Mouse (Mus musculus): ENCODE measurements around the gene Cldn19. TPM values are rescaled to one million over a fixed set of nuclear protein-coding genes. Genes with fewer than 3 reads are reported as not detected.

The Cldn19 gene
- polyA plus RNA-seq, 1 experiment from 2014 or later, result 22.4 TPM

DNA sequence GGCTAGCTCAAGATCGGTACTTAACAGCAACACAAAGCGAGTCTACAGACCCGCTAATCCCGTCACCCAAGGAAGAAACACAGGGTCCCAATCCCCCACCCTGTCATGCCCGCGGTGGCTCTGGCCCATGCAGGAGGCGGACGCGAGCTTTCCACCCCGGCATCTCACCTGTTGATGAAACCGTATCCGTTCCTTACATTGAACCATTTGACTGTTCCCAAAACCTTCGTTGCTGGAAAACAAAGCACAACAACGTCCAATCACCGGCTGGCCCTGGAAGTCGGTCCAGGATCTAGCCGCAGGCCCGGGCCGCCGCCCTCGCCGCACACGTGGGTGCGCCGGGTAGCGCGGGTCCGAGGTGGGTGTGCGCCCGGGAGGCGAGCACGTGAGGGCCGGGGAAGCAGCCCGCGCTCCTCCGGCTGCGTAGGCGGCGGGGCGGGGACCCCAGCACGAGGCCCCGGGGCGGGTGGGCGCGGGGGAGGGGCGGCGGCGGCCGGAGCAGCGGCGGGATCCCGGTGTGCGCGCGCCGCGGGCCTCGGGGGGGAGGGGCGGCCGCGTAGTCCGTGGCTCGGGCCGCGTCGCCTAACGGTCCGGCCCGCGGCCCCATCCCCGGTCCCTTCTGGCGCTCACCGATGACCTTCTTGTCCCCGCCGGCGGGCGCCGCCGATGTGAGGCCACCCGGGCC lies 38.5 kb downstream of the Cldn19 start:
- H3K9ac ChIP-seq (replicated peaks; ENCODE audit: low read length), result peak overlapping the region; percentile 94
- under 1% methylated on average over 62 of the region's 80 CpGs for WGBS
- peaks cover 32% of the 10 kb centered on the region for H3K4me1 ChIP-seq (ENCODE audit: insufficient read depth, low read length)
- H3K27ac ChIP-seq (ENCODE audit: low read length), result peak overlapping the region; percentile 82
- peak overlapping the region; percentile 99 for H3K4me3 ChIP-seq (ENCODE audit: low read length)
- H3K9me3 ChIP-seq (ENCODE audit: low read length), result no peaks in the 10 kb centered on the region
- H3K27me3 ChIP-seq (ENCODE audit: insufficient read depth, low read length), result no peaks in the 10 kb centered on the region
- peak; percentile 36; the same call in 1 of the 2 replicates for ATAC-seq (ENCODE audit: low FRiP score, low TSS enrichment)
- peak overlapping the region; percentile 87 for H3K4me2 ChIP-seq (replicated peaks; ENCODE audit: low read depth, low read length)
- H3K36me3 ChIP-seq (ENCODE audit: insufficient read depth, low read length), result peaks cover 4% of the 10 kb centered on the region; the same call in 1 of the 2 replicates

DNA sequence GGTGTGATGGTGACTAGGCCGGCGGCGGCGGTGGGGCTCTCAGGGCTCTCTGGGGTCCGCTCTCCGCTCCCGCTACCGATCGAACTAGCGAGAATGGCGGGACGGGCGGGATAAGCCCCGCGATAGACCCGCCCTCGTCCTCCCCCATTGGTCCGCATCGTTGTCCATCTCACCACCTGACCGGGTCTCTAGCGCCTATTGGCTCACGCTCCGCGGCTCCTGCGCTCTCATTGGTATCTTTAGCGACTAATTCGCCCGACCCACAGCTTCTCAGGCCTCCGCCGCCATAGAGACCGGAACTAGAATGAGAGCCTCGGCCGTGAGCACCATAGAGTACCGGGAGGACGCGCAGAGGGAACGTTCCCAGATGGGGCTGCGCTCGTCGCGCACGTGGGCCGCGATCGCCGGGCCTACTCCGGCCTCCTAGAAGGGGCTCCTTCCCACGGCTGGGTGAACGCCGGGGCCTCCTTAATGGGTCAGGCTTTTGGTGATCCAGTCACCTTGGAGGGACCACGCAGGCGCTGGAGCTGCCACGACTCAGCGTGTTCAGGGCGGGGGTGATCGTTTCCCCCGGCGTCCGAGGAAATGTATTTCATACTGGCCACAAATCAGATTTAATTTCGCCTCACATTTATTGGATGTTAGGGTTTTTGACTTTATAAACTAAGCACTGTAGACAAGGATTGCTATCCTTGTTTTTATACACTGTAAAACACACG lies 39.4 kb downstream of the Cldn19 start, which contains the start of gene Ybx1:
TSS of gene Ybx1 (minus strand) at position 190 of the 719 bp plus-strand sequence.
- WGBS, result under 1% methylated on average over 51 of the region's 61 CpGs
- H3K27me3 ChIP-seq (ENCODE audit: insufficient read depth, low read length), result no peaks in the 10 kb centered on the region
- peak within 1 kb of the TSS; percentile 87 for H3K4me2 ChIP-seq (replicated peaks; ENCODE audit: low read depth, low read length)
- peaks cover 27% of the 10 kb centered on the region for H3K4me1 ChIP-seq (ENCODE audit: insufficient read depth, low read length)
- H3K9ac ChIP-seq (replicated peaks; ENCODE audit: low read length), result peak within 1 kb of the TSS; percentile 94
- peak within 1 kb of the TSS; percentile 91 for H3K27ac ChIP-seq (ENCODE audit: low read length)
- peak; percentile 100 for ATAC-seq (ENCODE audit: low FRiP score, low TSS enrichment)
- H3K4me3 ChIP-seq (ENCODE audit: low read length), result peak within 1 kb of the TSS; percentile 99
- H3K9me3 ChIP-seq (ENCODE audit: low read length), result no peaks in the 10 kb centered on the region
- H3K36me3 ChIP-seq (ENCODE audit: insufficient read depth, low read length), result peaks cover 4% of the 10 kb centered on the region; the same call in 1 of the 2 replicates

DNA sequence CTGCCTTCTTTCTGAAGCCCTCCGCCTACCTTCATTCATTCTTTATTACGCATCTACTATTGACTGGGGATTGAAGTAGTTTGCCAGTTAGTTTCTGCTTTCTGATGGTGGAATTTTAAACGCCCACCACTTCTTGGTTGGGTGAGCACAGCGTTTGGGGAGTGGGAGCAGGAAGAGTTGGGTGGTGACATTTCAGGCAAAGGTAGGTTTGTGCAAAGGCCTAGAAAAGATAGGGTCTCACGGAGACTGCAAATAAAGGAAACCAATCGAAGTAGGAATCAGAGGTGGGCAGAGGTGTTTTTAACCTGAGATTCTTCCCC lies 39.9 kb downstream of the Cldn19 start:
- Histone ChIP-seq H3K4me2 (replicated peaks; ENCODE audit: low read depth, low read length) (peak overlapping the region; percentile 72), H3K4me1 (ENCODE audit: insufficient read depth, low read length) (peaks cover 24% of the 10 kb centered on the region), H3K9me3 (ENCODE audit: low read length) (no peaks in the 10 kb centered on the region), H3K27me3 (ENCODE audit: insufficient read depth, low read length) (no peaks in the 10 kb centered on the region), H3K9ac (replicated peaks; ENCODE audit: low read length) (peak overlapping the region; percentile 80), H3K4me3 (ENCODE audit: low read length) (peak overlapping the region; percentile 99), H3K36me3 (ENCODE audit: insufficient read depth, low read length) (peaks cover 4% of the 10 kb centered on the region; the same call in 1 of the 2 replicates), H3K27ac (ENCODE audit: low read length) (peak overlapping the region; percentile 91)
- no peak for ATAC-seq (ENCODE audit: low FRiP score, low TSS enrichment)
- 5% methylated on average over 6 of the region's 6 CpGs for WGBS

DNA sequence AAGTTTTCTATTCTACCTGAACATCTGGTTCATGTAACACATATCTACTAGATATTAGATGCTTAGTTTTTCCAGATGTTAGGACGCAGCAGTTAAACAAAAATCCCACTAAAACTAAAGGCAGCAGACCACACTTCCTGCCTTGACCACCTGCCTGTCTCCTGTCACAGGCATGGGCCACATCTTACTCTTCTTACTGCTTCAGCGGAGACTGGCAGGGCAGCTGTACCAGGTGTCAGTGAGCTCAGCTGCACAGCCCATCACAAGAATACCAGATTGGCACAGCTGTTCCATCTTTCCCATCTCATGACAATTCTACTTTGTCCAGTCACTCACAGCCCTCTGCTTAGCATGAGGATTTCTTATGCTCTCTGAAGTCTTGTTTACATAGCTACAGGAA lies 42.1 kb downstream of the Cldn19 start:
- no peak overlapping the region for H3K4me2 ChIP-seq (replicated peaks; ENCODE audit: low read depth, low read length)
- H3K9ac ChIP-seq (replicated peaks; ENCODE audit: low read length), result no peak overlapping the region
- no peaks in the 10 kb centered on the region for H3K9me3 ChIP-seq (ENCODE audit: low read length)
- H3K27me3 ChIP-seq (ENCODE audit: insufficient read depth, low read length), result no peaks in the 10 kb centered on the region
- no peak overlapping the region for H3K27ac ChIP-seq (ENCODE audit: low read length)
- no peaks in the 10 kb centered on the region for H3K36me3 ChIP-seq (ENCODE audit: insufficient read depth, low read length)
- ATAC-seq (ENCODE audit: low FRiP score, low TSS enrichment), result no peak
- H3K4me1 ChIP-seq (ENCODE audit: insufficient read depth, low read length), result peaks cover 10% of the 10 kb centered on the region
- no peak overlapping the region for H3K4me3 ChIP-seq (ENCODE audit: low read length)
- WGBS, result 41% methylated on average over 2 of the region's 2 CpGs

DNA sequence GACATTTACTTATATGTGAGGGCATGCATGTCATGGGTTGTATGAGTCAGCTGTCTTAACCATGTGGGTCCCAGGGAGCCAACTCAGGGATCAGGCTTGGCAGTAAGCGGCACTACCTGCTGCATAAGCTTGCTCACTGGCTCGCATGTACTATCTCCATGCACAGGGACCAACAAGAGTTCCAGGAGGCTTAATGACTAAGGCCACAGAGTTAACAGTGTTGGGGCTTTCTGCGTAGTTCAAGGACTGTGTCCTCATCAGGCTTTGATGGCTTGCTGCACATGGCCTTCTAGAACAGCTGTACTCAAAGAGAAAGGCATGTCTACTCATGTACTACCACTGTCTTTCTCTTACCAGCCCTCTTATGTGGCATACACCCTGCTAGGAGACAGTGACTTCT lies 45.5 kb downstream of the Cldn19 start:
- H3K27me3 ChIP-seq (ENCODE audit: insufficient read depth, low read length), result no peaks in the 10 kb centered on the region
- H3K36me3 ChIP-seq (ENCODE audit: insufficient read depth, low read length), result no peaks in the 10 kb centered on the region
- H3K9ac ChIP-seq (replicated peaks; ENCODE audit: low read length), result no peak overlapping the region
- no peak for ATAC-seq (ENCODE audit: low FRiP score, low TSS enrichment)
- no peak overlapping the region for H3K27ac ChIP-seq (ENCODE audit: low read length)
- 91% methylated on average over 3 of the region's 3 CpGs for WGBS
- H3K4me2 ChIP-seq (replicated peaks; ENCODE audit: low read depth, low read length), result no peak overlapping the region
- no peaks in the 10 kb centered on the region for H3K4me1 ChIP-seq (ENCODE audit: insufficient read depth, low read length)
- no peak overlapping the region for H3K4me3 ChIP-seq (ENCODE audit: low read length)
- H3K9me3 ChIP-seq (ENCODE audit: low read length), result no peaks in the 10 kb centered on the region

DNA sequence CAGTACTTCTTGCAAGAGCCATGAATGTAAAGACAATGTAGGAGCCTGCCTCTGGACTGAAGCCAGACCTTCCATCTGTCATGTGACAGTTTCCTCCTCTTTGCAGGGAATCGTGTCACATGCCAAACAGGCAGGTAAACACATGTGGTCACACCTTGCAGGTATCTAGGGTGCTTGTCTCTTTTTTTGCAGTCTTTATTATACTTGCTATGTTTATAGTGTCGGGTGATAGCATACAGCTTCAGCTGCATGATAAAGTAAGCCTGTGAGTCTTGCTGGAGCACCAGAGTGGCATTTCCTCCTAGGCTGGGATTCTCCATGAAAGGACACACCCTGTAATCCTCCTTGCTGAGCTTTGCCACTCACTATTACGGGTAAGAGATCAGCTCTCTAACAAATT lies 46.6 kb downstream of the Cldn19 start:
- Histone ChIP-seq H3K27ac (ENCODE audit: low read length) (no peak overlapping the region), H3K9ac (replicated peaks; ENCODE audit: low read length) (no peak overlapping the region), H3K4me2 (replicated peaks; ENCODE audit: low read depth, low read length) (no peak overlapping the region), H3K9me3 (ENCODE audit: low read length) (no peaks in the 10 kb centered on the region), H3K4me3 (ENCODE audit: low read length) (no peak overlapping the region), H3K27me3 (ENCODE audit: insufficient read depth, low read length) (no peaks in the 10 kb centered on the region), H3K4me1 (ENCODE audit: insufficient read depth, low read length) (no peaks in the 10 kb centered on the region), H3K36me3 (ENCODE audit: insufficient read depth, low read length) (no peaks in the 10 kb centered on the region)
- 90% methylated on average over 3 of the region's 3 CpGs for WGBS
- ATAC-seq (ENCODE audit: low FRiP score, low TSS enrichment), result no peak

DNA sequence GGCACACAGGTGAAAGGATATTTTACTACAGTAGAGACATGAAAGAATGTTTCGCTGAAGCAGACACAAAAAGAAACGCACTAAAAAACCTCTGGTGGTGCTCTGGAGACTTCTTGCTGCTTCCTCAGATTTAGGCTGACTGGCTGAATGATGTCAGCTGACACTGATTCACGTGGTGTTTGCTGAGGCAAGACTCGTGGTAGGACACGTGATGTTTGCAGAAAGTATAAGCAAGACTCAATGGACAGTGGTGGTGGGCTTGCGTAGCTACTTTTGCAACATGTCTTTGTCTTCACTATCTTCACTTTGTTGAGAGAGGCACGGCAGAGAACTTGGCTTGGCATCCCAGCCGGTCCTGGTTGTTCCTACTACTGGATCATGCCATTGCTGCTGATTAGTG lies 48.1 kb downstream of the Cldn19 start:
- no peaks in the 10 kb centered on the region for H3K9me3 ChIP-seq (ENCODE audit: low read length)
- 90% methylated on average over 8 of the region's 8 CpGs for WGBS
- H3K27ac ChIP-seq (ENCODE audit: low read length), result no peak overlapping the region
- peaks cover 6% of the 10 kb centered on the region for H3K36me3 ChIP-seq (ENCODE audit: insufficient read depth, low read length)
- no peak for ATAC-seq (ENCODE audit: low FRiP score, low TSS enrichment)
- no peaks in the 10 kb centered on the region for H3K27me3 ChIP-seq (ENCODE audit: insufficient read depth, low read length)
- no peak overlapping the region for H3K9ac ChIP-seq (replicated peaks; ENCODE audit: low read length)
- no peak overlapping the region for H3K4me2 ChIP-seq (replicated peaks; ENCODE audit: low read depth, low read length)
- no peak overlapping the region for H3K4me3 ChIP-seq (ENCODE audit: low read length)
- H3K4me1 ChIP-seq (ENCODE audit: insufficient read depth, low read length), result no peaks in the 10 kb centered on the region

DNA sequence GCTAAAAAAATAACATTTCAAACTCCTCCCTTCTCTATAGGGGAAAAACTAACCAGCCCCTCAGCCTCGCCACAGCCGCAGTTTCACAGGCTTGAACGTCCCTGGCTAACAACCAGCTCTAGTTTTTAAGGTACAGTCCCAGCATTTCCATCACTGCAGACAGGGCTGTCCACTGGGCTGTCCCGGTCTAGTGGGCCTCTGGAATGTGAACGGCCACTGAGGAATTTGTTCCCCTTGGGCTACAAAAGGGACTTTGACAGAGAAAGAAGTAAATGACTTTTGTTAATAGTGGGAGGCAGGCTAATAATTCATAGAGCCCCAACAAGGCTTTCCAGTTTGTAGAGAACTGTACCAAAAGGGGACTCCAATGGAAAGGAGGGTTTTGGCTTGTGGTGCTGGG lies 50.2 kb downstream of the Cldn19 start:
- Histone ChIP-seq H3K4me3 (ENCODE audit: low read length) (no peak overlapping the region), H3K4me2 (replicated peaks; ENCODE audit: low read depth, low read length) (no peak overlapping the region), H3K27me3 (ENCODE audit: insufficient read depth, low read length) (no peaks in the 10 kb centered on the region), H3K36me3 (ENCODE audit: insufficient read depth, low read length) (peaks cover 12% of the 10 kb centered on the region), H3K9ac (replicated peaks; ENCODE audit: low read length) (no peak overlapping the region), H3K9me3 (ENCODE audit: low read length) (no peaks in the 10 kb centered on the region), H3K4me1 (ENCODE audit: insufficient read depth, low read length) (no peaks in the 10 kb centered on the region), H3K27ac (ENCODE audit: low read length) (peak overlapping the region; percentile 68)
- peak; percentile 94 for ATAC-seq (ENCODE audit: low FRiP score, low TSS enrichment)
- WGBS, result 48% methylated on average over 5 of the region's 5 CpGs

All from kidney, embryonic 16.5 days (tissue).